Mouse (Mus musculus) lung, adult 18-20 months (tissue): ENCODE measurements around the gene Tkt.

Experiments
- DNase-seq, 2 experiments: peaks; one replicate each; pipeline ENCODE4 v3.0.0; 2022; ENCODE audit warnings: mixed read lengths in 2 of 2

The Tkt gene

GRCm38 (mm10) chr14:30586780-30587461 is 38.8 kb downstream of the Tkt start:
- no peak for DNase-seq

- DNase-seq = no peak
Observed at GRCm38 (mm10) chr14:30590041-30590645, 42.0 kb downstream of the Tkt start.

- no peak for DNase-seq
Observed at GRCm38 (mm10) chr14:30590918-30591317, 42.8 kb downstream of the Tkt start.

GRCm38 (mm10) chr14:30591417-30591816 is 43.3 kb downstream of the Tkt start:
- DNase-seq = peak; percentile 63 to 70

- DNase-seq = peak; percentile 78 to 81
Observed at GRCm38 (mm10) chr14:30593279-30594091, 45.3 kb downstream of the Tkt start.

- peak; percentile 67 to 73 for DNase-seq
Observed at GRCm38 (mm10) chr14:30594092-30594695, 46.0 kb downstream of the Tkt start.

GRCm38 (mm10) chr14:30595576-30596313 is 47.6 kb downstream of the Tkt start:
- DNase-seq = no peak

GRCm38 (mm10) chr14:30596407-30596806 is 48.2 kb downstream of the Tkt start:
- no peak for DNase-seq

GRCm38 (mm10) chr14:30597142-30597541 is 49.0 kb downstream of the Tkt start:
- DNase-seq = no peak

- DNase-seq = no peak
Observed at GRCm38 (mm10) chr14:30606817-30607216, 58.7 kb downstream of the Tkt start.

- DNase-seq = no peak
Observed at GRCm38 (mm10) chr14:30607696-30608095, 59.5 kb downstream of the Tkt start.

- DNase-seq = peak in 1 of 2 experiments; percentile 52
Observed at GRCm38 (mm10) chr14:30608176-30608575, 60.0 kb downstream of the Tkt start.

GRCm38 (mm10) chr14:30609499-30609898 is 61.3 kb downstream of the Tkt start:
- no peak for DNase-seq

- peak; percentile 57 to 74 for DNase-seq
Observed at GRCm38 (mm10) chr14:30610304-30610703, 62.1 kb downstream of the Tkt start.

- DNase-seq = no peak
Observed at GRCm38 (mm10) chr14:30610940-30611339, 62.8 kb downstream of the Tkt start.

GRCm38 (mm10) chr14:30612523-30612922 is 64.4 kb downstream of the Tkt start:
- DNase-seq = peak; percentile 78 to 82

- DNase-seq = no peak
Observed at GRCm38 (mm10) chr14:30612962-30613715, 65.0 kb downstream of the Tkt start.

- DNase-seq = no peak
Observed at GRCm38 (mm10) chr14:30616751-30617150, 68.6 kb downstream of the Tkt start.

- no peak for DNase-seq
Observed at GRCm38 (mm10) chr14:30618746-30619275, 70.7 kb downstream of the Tkt start.

- DNase-seq = peak in 1 of 2 experiments; percentile 55
Observed at GRCm38 (mm10) chr14:30619982-30620578, 71.9 kb downstream of the Tkt start.

GRCm38 (mm10) chr14:30622130-30622529 is 74.0 kb downstream of the Tkt start:
- peak; percentile 50 to 68 for DNase-seq
